Mouse (Mus musculus): ENCODE measurements around the gene Chrna1.

The Chrna1 gene

DNA sequence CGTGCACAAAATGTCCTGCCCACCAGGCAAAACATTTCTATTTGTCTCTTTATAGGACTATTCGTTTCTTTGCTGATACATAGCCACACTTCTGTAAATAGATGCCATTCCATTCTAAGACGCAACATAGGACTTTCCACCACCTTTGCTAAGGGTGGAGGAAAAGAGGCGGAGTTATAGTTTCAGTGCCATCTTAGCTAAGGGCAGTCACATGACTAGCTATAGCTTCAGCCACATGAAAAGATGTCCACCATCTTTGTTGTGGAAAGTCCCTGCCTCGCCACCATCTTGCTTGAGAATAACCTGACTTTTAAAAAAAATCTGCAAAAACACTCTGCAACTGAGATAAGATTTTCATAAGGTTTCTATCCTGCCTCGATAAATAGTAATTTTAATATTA lies 66.0 kb downstream of the Chrna1 start:
- DNase-seq, result no peak

Measured in right cerebral cortex, postnatal 14 days (tissue).